Mouse (Mus musculus) CH12.LX (cell line): ENCODE results near the gene Mpped1.

ENCODE experiments used
- TBP ChIP-seq: conservative IDR thresholded peaks from 2 replicates; pipeline ENCODE4 v1.6.1; 2011; ENCODE audit warnings: low read depth, low read length, improper control_type of control experiment
- ZC3H11A ChIP-seq: IDR thresholded peaks from 2 replicates; pipeline ENCODE4 v1.6.1; 2012; ENCODE audit warnings: low read depth, mild to moderate bottlenecking, inconsistent platforms, low read length, improper control_type of control experiment
- ZKSCAN1 ChIP-seq: IDR thresholded peaks from 2 replicates; pipeline ENCODE4 v1.6.1; 2012; ENCODE audit warnings: low read depth, inconsistent platforms, low read length, improper control_type of control experiment, borderline replicate concordance

DNA sequence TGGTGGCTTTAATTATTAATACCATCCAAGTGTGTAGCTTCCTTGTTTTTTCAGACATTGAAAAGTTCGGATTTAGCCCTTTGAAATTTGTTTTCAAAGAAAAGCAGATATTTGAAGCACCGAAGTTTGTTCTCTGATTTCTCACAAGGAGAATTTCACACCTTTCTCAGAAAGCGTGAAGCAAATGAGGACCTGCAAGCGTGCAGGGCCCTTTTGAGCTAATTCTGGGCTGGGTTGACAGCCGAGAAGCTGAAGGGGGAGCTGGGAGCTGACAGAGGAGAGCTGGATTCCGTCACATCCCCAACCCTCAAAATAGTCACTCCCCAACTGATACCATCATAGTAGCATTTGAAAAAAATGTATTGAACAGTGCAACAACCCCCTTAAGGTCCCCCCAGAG, 34.8 kb downstream of the Mpped1 start:
- TF ChIP-seq ZC3H11A (no peak), TBP (no peak), ZKSCAN1 (no peak)
